Mouse (Mus musculus) adrenal gland, postnatal 4 days (tissue): ENCODE data around the gene Hoxa4. TPM values are rescaled to one million over a fixed set of nuclear protein-coding genes. Genes with fewer than 3 reads are reported as not detected.

Experiments used
- DNase-seq, 2 experiments: peaks; one replicate each; pipeline ENCODE4 v3.0.0; 2021 to 2022; ENCODE audit warnings: low spot score in 2 of 2, mixed read lengths in 2 of 2
- total RNA-seq, 2 experiments: library from RNA; stranded (reverse); gene quantifications; 2 replicates each; pipeline ENCODE4 v1.2.3; 2021

Gene Hoxa4
- total RNA-seq, 2 experiments from 2014 or later = 6.5 to 7.3 TPM

DNA sequence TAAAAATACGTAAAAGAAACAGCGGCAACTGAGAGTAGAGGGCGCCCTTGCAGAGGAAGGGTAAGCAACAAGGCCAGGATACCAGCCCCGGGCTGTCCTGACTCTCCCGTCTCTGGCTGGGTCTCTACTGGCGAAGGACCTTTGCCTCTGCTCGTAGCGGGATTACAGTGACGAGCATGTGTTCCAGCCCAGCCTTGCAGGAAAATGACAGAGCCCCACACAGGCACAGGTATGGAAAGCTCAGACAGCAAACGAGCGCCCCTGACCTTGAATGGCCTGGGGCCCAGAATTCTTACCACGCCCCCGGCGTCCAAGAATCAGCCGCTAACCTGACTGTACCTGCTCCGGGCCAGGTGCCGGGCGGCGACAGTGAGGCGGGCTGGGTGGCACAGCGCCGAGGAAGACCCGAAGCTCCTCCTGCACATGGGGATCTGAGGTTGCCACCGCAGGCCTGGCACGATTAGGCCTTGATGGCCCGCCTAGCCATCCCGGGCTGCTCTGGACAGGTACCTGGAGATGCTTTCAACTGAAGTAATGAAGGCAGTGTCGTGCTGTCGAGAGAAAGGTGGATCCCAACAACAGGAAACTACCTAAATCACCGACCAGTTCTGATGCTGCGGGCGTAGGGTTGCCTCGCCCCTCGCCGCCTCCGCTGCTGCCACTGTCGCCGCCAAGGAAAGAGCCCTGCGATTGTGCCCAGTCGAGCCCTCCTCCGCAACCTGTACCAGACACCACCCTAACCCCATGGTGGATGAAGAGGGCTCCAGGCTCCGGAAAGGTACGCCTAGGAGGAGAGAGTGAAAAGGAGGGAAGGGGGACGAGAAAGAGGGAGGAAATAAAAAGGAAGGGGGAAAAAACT is 38.2 kb upstream of the Hoxa4 start:
- DNase-seq = no peak

DNA sequence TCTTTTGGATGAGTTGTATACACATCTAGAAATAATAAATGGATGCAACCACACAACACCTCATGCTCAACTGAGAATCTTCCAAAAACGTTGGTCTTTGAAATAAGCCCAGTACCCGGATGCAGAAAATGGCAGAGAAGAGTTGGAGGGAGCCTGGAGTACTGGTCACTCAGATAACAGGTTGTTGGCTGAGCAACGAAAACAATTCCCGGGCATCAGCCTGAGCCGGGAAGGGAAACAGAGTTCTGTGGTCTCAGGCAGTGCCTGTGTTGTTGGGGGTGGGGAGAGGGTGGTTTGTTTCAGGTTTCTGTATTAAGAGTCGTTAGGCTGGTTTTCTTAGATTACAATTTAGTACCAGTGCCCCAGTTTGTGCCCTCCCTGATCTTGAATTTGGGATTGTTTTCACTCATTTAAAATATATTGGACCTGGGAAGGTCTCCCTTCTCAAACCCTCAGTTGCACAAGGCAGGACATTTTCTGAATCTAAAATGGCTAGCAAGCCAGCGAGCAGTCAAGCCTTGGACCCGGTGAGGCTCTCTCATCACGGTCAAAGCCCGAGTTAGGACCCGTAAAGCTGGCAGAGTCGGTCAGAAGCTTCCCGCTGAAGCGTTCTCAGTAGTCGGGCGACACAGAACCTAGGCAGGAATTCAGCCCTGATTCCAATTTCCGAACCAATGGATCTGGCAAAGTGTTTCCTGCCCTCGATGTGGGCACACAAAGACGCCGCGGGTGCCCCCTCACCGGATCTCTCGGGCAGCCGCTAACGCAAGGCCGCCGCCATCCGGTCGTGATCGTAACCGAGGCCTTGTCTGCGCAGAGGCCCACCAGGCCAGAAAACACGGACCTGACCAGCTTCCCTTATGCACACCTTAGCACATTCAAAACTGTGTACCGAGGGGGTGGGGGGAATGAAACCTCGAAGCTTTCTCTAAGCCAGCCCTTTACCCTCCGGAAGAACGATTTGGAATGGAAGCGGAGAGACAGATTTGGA is 37.2 kb upstream of the Hoxa4 start:
- no peak for DNase-seq

DNA sequence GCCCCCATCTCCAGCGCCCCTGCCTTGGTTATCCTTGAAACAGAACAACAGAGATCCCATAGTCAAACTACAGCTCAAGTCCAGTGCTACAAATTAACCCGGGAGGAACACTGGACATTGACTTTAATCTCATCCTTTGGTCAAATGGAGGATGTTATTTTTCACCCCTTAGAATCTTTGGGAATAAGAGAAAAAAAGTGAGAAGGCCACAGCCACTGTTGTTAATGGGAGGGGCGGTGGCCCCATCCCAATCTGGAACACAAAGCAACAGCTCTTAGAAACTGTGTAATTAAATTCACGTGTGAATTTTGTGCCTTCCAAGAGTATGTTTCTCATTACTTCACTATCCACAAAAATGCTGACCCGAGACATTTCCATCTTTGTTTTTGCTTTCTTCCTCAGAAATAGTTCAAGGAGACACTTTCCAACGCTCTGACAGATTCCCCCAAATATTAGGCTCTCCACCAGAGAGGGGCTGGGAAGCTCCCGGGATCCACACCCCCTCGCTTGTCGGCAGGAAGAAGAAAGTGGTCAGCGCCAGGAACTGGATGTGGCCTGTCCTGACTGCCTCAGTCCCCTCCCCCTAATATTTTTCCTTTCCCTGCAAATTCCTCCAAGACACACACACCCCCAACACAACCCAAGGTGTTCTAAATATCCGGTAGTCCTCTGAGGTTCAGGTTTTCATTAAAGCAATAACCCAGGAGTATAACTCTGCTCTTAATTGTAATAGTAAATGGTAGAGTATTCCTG is 36.1 kb upstream of the Hoxa4 start:
- DNase-seq = no peak

DNA sequence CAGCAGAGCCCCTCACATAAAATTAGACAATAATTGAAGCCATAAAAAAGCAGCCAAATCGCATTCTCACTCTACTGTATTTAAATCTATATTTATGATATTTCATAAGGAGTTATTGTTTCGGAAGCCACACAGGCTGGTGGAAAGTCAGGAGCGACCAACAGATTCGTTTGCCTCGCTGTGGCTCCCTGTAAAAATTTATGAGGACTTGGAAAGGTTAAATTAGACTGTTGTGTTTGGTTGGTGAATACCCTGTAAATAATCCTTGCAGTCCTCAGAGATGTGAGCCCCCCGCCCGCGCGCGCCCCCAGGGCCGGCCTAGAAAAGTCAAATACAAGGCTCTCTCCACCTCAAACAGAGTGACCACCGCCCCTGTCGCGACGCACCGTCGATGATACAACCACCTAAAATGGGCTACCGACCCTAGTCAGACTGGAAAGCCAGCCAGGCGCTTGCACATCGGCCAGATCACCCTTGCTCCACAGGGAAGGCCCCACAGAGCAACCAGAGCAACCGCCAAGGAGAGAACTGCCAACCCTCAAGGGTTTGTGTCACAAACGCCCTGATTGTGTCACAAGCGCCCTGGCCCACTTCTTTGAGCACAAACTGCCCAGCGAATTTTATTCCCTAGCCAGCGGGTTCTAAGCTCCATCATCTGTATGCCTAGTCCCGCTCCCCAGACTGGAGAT is 35.2 kb upstream of the Hoxa4 start:
- DNase-seq = no peak

DNA sequence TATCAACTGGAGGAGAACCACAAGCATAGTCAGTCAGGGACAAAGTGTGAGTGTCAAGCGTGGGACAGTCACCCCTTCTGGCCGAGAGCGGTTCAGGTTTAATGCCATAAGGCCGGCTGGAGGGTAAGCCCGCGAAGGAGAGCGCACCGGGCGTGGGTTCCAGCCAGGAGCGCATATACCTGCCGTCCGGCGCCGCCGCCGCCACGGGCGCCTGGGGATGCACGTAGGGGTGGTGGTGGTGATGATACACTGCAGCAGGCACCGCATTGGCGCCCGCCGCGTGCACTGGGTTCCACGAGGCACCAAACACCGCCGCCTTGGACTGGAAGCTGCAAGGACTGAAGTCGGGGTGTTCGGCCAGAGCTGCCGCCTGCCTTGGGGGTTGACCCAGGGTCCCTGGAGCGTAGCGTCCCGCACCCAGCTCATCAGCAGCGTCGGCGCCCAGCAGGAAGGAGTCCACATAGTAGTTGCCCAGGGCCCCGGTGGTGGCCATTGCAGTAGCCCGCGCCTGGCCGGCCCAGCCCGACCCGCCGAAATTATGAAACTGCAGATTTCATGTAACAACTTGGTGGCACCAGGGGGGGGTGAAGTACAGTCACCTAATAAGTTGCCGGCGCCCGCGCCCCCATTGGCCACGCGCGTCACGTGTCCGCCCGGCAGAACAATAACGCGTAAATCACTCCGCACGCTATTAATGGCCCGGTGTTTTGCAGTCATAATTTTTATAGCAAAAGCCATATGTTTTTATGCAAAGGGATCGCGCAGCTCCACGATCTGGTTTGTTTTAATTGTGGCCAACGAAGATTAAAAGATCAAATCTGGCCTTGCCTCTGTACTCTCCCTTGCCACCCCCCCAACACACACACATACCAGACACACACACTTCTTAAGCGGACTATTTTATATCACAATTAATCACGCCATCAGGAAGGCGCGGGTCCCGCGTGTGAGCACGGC is 34.3 kb upstream of the Hoxa4 start:
- no peak for DNase-seq

DNA sequence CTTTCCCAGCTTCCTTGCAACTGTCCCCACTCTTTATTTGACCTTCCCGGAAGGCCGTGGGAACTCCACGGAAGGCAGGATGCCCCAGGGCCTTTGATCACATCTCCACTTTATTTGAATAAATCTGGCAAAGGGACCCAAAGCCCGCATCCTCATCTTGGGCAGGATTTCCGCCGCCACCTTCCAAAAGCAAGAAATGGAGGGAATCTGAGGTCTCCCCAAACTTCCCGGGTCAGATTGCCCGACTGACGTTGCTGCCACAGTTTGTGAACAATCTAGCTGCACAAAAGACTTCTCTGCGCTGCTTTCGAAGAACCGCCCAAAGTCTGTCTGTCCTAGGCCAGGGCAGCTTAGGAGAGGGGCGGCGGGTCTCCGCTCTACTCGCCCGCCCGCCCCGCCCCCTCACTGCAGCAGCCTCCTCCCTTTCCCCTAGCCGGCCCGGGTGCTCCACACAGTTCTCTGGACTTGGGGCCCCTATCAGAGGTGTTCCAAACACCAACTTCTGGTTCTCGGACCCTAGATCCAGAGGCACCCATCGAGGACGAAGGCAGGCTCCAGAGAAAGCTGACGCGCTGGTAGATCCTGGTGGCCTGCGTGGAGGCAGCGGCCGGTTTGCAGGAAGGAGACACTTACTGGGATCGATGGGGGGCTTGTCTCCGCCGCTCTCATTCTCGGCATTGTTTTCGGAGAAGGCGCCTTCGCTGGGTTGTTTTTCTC is 33.5 kb upstream of the Hoxa4 start:
- DNase-seq = no peak

DNA sequence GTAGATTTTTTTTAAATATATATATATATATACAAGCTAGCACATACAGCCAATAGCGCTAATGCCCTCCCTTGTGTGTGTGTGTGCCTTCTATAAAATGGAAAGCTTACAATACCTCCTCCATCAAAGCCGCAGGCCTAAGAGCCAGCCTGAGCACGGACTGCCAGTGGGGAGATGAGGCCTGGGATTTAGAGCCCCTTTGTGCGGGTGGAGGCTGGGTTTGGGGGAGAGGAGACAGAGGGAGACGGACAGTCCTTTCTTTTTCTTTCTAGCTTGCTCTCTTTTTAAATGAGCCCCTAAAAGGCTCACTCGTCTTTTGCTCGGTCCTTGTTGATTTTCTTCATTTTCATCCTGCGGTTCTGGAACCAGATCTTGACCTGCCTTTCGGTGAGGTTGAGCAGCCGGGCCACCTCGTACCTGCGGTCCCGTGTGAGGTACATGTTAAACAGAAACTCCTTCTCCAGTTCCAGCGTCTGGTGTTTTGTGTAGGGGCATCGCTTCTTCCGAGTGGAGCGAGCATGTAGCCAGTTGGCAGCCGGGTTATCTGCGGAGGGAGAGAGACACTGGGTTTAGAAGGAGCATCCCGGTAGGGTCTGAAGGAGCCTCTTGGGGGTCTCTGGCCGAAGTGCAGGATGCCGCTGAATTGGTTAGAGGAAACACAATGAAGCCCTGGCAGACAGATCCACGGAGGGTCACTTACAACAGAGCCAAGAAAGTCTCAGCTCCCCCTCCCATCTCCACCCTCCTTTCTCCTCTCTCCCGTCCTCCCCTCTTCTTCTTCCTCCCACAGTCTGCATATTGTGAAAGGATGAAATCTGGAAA is 32.6 kb upstream of the Hoxa4 start:
- DNase-seq = no peak

DNA sequence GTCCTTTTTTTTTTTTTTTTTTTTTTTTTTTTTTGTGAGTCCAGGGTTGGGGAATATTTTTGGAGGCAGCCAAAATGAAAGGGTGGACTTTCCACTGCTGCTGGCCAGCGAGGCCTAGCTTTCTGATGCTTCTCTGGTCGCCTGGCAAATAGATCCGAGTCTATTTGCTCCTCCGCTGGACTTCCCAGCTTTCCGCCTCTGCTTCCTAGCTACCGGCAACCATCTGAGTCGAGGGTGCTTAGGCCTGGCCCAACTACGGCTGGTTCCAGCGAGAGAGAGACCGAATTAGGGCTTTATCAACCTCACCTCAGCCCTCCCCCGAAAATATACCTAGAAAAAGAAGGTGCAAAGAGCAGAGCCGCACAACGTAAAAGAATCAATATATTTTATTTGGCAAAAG is 31.2 kb upstream of the Hoxa4 start:
- no peak for DNase-seq

DNA sequence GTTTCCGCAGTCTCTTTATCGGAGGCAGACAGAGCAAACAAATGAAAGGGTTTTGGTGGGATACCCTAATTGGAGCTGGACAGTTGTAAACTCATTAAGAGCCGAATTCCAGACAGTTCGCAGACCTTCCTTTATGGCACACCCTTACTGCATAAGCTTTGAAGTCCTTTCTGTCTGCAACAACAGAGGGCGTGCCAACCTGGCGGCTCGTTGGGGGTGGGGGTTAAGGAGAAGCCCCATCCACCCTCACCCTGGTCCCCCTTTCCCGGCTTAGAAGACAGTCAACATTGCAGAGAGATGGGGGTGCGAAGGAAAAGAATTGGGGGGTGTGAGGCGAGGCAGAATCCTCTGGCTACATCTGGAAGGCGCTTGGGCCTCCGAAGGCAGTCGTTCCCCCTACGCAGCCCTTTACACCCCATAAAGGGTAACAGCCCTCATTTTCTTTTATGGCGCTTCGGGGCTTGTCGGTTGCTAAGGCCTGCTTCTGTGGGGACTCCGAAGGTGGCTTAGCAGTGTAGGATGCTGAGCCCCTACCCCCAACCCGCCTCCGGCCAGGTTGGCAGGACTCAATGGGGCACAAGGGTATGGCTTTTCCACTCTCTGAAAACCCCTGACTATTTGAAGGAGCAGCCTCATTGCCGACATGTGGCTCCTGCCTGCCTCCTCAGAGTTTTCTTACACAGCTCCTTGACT is 30.6 kb upstream of the Hoxa4 start:
- no peak for DNase-seq

DNA sequence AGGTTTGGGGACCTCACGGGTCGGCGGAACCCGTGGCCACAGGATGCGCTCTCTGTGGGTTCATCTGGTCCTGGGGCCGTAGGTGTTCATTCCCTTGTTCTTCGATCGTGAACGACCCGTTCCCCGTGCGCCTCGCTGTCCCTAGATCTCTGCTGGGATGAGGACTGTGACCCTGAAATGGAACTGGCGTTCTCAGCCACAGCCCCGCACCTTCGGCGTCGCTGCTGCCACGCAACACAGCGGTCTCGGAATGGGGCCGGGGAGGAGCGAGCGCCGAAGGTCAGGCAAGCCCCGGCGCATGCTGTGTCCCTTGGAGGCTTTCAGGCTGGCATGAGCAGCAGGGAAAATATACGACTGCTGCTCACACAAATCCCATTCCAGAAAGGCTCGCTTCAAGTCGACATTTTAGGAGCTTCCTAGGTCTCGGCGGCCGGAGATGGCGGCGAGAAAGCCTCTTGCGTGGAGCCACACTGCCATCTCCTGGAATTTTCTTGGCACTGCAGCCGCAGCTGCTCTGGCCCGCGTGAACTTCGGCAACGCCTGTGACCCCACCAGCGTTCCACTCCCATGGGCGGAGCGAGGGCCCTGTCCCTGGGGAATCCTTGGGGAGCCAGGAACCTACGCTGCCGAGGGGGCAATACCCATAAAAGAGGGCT is 29.9 kb upstream of the Hoxa4 start, which contains the start of gene Hoxa7:
Gene Hoxa7, minus strand, starts transcription at position 518 of the 656 bp plus-strand sequence.
- peak; percentile 76 to 80 for DNase-seq

DNA sequence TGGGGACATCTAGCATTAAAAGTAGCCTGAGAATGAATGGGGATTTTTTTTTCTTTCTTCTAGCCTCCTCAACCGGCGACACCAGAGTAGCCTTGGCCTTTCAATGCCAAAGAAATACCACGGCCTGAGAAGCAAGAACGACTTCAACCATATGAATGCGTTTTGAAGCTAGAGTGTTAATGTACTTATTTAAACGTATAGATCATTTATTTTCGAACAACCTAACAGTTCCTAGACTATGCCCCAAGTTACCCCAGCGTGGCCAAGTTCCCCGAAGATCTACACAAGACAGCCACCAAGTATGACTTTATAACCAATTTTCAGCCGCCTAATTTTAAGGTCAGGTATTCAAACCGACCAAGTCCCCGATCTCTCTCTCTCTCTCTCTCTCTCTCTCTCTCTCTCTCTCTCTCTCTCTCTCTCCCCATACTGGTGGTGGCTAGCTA is 29.3 kb upstream of the Hoxa4 start:
- DNase-seq = no peak

DNA sequence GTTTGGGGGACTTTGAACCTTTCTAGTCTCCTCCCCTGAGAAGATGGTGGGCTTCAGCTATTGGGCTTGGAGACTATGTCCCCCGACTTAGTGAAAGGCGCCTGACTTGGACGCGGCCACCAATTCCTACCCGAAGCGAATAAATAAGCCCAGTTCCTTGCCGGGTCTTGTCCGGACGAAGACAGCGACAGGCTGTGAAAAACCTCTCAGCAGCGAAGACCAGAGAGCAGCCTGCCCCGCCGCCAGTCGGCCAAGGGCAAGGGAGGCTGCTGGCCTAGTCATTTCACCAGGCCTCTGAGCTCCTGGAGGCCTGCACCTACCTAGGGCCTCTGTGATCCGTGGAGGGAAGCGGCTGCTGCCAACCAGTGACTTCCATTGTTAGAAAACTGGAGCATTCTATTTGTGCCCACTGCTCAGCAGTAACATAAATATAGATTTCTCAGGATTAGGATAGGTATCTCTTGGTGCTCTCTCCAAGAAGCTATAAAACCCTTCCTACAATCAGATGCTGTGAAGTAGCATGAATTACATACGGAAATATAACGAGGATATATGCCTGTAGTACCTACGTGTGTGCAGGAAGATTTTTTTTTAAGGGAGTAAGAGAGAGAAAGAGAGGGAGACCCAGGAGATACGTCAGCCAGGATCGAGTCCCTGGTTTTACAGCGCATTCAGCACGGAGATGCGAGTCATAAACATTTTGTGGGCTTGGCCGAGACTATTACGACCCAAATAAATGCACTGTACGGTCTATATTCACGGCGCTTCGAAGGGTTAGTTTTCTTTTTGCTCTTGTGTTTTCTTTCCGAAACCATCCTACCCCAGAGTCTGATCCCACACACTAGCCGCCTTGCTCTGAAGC is 28.7 kb upstream of the Hoxa4 start:
- no peak for DNase-seq

DNA sequence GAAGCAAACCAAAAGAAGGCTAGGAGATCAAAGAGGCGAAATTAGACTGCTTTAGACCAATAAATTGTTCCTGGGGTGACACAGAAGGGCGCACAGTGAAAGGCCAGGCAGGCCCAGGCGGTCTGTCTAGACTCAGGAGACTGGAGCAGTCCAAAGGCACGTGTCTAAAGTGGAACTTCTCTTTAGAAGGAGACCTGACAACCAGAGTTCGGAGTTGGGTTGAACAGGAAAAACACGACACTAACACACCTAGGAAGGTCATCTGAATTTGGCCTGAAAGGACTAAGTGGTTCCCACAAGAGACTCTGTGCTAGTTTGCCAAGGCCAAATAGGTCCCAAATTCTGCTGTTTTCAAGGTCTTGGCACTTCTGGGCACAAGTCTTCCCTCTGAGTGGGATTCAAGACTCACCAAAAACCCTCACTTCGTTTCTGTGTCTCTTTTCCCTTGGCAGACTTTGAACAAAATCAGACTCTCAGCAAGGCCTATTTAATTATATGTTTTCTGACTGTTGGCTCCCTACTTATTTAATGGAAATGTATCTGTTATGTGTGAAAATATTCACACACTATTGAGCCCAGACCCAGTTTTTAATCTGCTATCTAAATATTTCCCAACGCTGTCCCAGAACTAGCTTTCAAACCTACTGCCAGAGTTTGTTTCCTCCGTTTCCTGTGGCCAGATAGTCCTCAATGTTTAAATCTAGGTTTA is 27.8 kb upstream of the Hoxa4 start:
- DNase-seq = no peak

DNA sequence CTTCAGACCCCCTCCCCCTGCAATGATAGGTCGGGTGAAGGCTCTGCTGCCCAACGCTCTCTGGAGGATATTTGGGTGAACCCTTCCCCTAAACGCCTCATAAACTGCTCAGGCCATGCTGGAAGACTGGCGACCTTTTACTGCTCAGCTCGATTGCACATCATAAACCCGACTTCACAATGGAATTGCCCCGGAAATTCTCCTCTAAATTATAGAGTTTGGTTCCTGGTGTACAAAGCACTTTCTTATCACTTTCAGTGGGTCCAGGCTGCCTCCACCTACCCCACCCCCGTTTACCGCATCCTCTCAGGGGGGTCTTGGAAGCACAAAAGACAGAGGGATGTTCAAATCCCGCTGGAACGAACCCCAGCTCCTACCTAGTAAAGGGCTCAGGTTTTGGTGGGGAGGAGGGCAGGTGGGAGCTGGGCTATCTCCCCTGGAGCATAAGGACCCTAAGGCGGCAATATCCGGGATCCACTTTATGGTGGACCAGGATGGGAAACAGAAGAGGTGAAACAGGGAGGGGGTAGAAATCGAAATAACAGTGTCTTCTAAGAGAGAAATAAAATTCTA is 27.2 kb upstream of the Hoxa4 start:
- no peak for DNase-seq
